Mouse (Mus musculus): ENCODE data around the gene Gpr62. TPM values are rescaled to one million over a fixed set of nuclear protein-coding genes. Genes with fewer than 3 reads are reported as not detected.
A peak's percentile ranks its signal among the peaks of the same experiment; 100 is the strongest.

The Gpr62 gene
- polyA plus RNA-seq, 1 experiment, result not detected

- H3K27ac ChIP-seq (ENCODE audit: control insufficient read depth, insufficient read depth, low read depth, low read length, poor library complexity), result no peak overlapping the region
- 85% methylated on average over 11 of the region's 11 CpGs for WGBS
- TF ChIP-seq POLR2A (IDR thresholded peaks at IDR 0.05; ENCODE audit: borderline replicate concordance, control insufficient read depth, low read depth, low read length) (no peak), CTCF (IDR thresholded peaks at IDR 0.05; ENCODE audit: control insufficient read depth, insufficient read depth, low read length) (no peak)
- peaks cover 3% of the 10 kb centered on the region; the same call in 1 of the 2 replicates for H3K4me1 ChIP-seq (ENCODE audit: control insufficient read depth, insufficient read depth, low read length)
- H3K4me3 ChIP-seq (replicated peaks; ENCODE audit: control insufficient read depth, low read depth, low read length), result no peak overlapping the region
Measured at GRCm38 (mm10) chr9:106451298-106451697, 14.4 kb downstream of the Gpr62 start.

- H3K4me1 ChIP-seq (ENCODE audit: control insufficient read depth, insufficient read depth, low read length), result peaks cover 3% of the 10 kb centered on the region; the same call in 1 of the 2 replicates
- H3K27ac ChIP-seq (ENCODE audit: control insufficient read depth, insufficient read depth, low read depth, low read length, poor library complexity), result no peak overlapping the region
- WGBS, result 71% methylated on average over 9 of the region's 9 CpGs
Measured at GRCm38 (mm10) chr9:106450661-106451060, 15.1 kb downstream of the Gpr62 start.

GRCm38 (mm10) chr9:106449947-106450346 lies 15.8 kb downstream of the Gpr62 start:
- Histone ChIP-seq H3K27ac (ENCODE audit: control insufficient read depth, insufficient read depth, low read depth, low read length, poor library complexity) (no peak overlapping the region), H3K4me1 (ENCODE audit: control insufficient read depth, insufficient read depth, low read length) (peaks cover 3% of the 10 kb centered on the region; the same call in 1 of the 2 replicates)

More at GRCm38 (mm10) chr9:106450661-106451060, 15.1 kb downstream of the Gpr62 start:
- H3K4me3 ChIP-seq (replicated peaks; ENCODE audit: control insufficient read depth, low read depth, low read length), result no peak overlapping the region
- TF ChIP-seq POLR2A (IDR thresholded peaks at IDR 0.05; ENCODE audit: borderline replicate concordance, control insufficient read depth, low read depth, low read length) (no peak), CTCF (IDR thresholded peaks at IDR 0.05; ENCODE audit: control insufficient read depth, insufficient read depth, low read length) (no peak)

GRCm38 (mm10) chr9:106448498-106449031 lies 17.2 kb downstream of the Gpr62 start:
- TF ChIP-seq CTCF (IDR thresholded peaks at IDR 0.05; ENCODE audit: control insufficient read depth, insufficient read depth, low read length), result peak; percentile 72
- TF ChIP-seq POLR2A (IDR thresholded peaks at IDR 0.05; ENCODE audit: borderline replicate concordance, control insufficient read depth, low read depth, low read length), result no peak
- Histone ChIP-seq H3K4me1 (ENCODE audit: control insufficient read depth, insufficient read depth, low read length) (peaks cover 3% of the 10 kb centered on the region; the same call in 1 of the 2 replicates), H3K27ac (ENCODE audit: control insufficient read depth, insufficient read depth, low read depth, low read length, poor library complexity) (no peak overlapping the region), H3K4me3 (replicated peaks; ENCODE audit: control insufficient read depth, low read depth, low read length) (peak overlapping the region; percentile 42)
- under 1% methylated on average over 23 of the region's 23 CpGs for WGBS

More at GRCm38 (mm10) chr9:106449947-106450346, 15.8 kb downstream of the Gpr62 start:
- WGBS, result 91% methylated on average over 8 of the region's 8 CpGs
- H3K4me3 ChIP-seq (replicated peaks; ENCODE audit: control insufficient read depth, low read depth, low read length), result no peak overlapping the region
- no peak for TF ChIP-seq POLR2A (IDR thresholded peaks at IDR 0.05; ENCODE audit: borderline replicate concordance, control insufficient read depth, low read depth, low read length)
- TF ChIP-seq CTCF (IDR thresholded peaks at IDR 0.05; ENCODE audit: control insufficient read depth, insufficient read depth, low read length), result no peak

- no peak overlapping the region for H3K27ac ChIP-seq (ENCODE audit: control insufficient read depth, insufficient read depth, low read depth, low read length, poor library complexity)
- no peak overlapping the region for H3K4me3 ChIP-seq (replicated peaks; ENCODE audit: control insufficient read depth, low read depth, low read length)
- 31% methylated on average over 9 of the region's 9 CpGs for WGBS
- TF ChIP-seq POLR2A (IDR thresholded peaks at IDR 0.05; ENCODE audit: borderline replicate concordance, control insufficient read depth, low read depth, low read length), result no peak
- no peak for TF ChIP-seq CTCF (IDR thresholded peaks at IDR 0.05; ENCODE audit: control insufficient read depth, insufficient read depth, low read length)
- peaks cover 3% of the 10 kb centered on the region; the same call in 1 of the 2 replicates for H3K4me1 ChIP-seq (ENCODE audit: control insufficient read depth, insufficient read depth, low read length)
Measured at GRCm38 (mm10) chr9:106447951-106448350, 17.8 kb downstream of the Gpr62 start.

GRCm38 (mm10) chr9:106447348-106447747 lies 18.4 kb downstream of the Gpr62 start, which contains the start of the genes Abhd14b and Abhd14a:
TSS of gene Abhd14b (plus strand) at chr9:106447459.
TSS of gene Abhd14a (minus strand) at chr9:106447678.
- Histone ChIP-seq H3K4me1 (ENCODE audit: control insufficient read depth, insufficient read depth, low read length) (peaks cover 3% of the 10 kb centered on the region; the same call in 1 of the 2 replicates), H3K4me3 (replicated peaks; ENCODE audit: control insufficient read depth, low read depth, low read length) (peak within 1 kb of the TSS; percentile 57), H3K27ac (ENCODE audit: control insufficient read depth, insufficient read depth, low read depth, low read length, poor library complexity) (peak within 1 kb of the TSS; percentile 59; the same call in 1 of the 2 replicates)
- under 1% methylated on average over 24 of the region's 24 CpGs for WGBS
- peak; percentile 26; the same call in 1 of the 2 replicates for TF ChIP-seq CTCF (IDR thresholded peaks at IDR 0.05; ENCODE audit: control insufficient read depth, insufficient read depth, low read length)
- peak; percentile 48; the same call in 1 of the 2 replicates for TF ChIP-seq POLR2A (IDR thresholded peaks at IDR 0.05; ENCODE audit: borderline replicate concordance, control insufficient read depth, low read depth, low read length)

GRCm38 (mm10) chr9:106444836-106445235 lies 20.9 kb downstream of the Gpr62 start:
- Histone ChIP-seq H3K4me3 (replicated peaks; ENCODE audit: control insufficient read depth, low read depth, low read length) (no peak overlapping the region), H3K27ac (ENCODE audit: control insufficient read depth, insufficient read depth, low read depth, low read length, poor library complexity) (no peak overlapping the region), H3K4me1 (ENCODE audit: control insufficient read depth, insufficient read depth, low read length) (peaks cover 3% of the 10 kb centered on the region; the same call in 1 of the 2 replicates)
- no peak for TF ChIP-seq POLR2A (IDR thresholded peaks at IDR 0.05; ENCODE audit: borderline replicate concordance, control insufficient read depth, low read depth, low read length)
- no peak for TF ChIP-seq CTCF (IDR thresholded peaks at IDR 0.05; ENCODE audit: control insufficient read depth, insufficient read depth, low read length)
- 70% methylated on average over 4 of the region's 4 CpGs for WGBS

GRCm38 (mm10) chr9:106442680-106443079 lies 23.1 kb downstream of the Gpr62 start:
- no peak overlapping the region for H3K4me3 ChIP-seq (replicated peaks; ENCODE audit: control insufficient read depth, low read depth, low read length)
- WGBS, result 89% methylated on average over 5 of the region's 5 CpGs
- no peak overlapping the region for H3K27ac ChIP-seq (ENCODE audit: control insufficient read depth, insufficient read depth, low read depth, low read length, poor library complexity)
- TF ChIP-seq CTCF (IDR thresholded peaks at IDR 0.05; ENCODE audit: control insufficient read depth, insufficient read depth, low read length) (no peak), POLR2A (IDR thresholded peaks at IDR 0.05; ENCODE audit: borderline replicate concordance, control insufficient read depth, low read depth, low read length) (no peak)
- no peaks in the 10 kb centered on the region for H3K4me1 ChIP-seq (ENCODE audit: control insufficient read depth, insufficient read depth, low read length)
